Mouse (Mus musculus) cerebellum, adult 11-12 months (tissue): ENCODE results near the gene Olfr342.

Source experiments
- DNase-seq: peaks from one replicate; pipeline ENCODE4 v3.0.0; 2022

Gene Olfr342

GRCm38 (mm10) chr2:36524698-36525097 is at the start of gene Olfr342:
Gene Olfr342, plus strand, starts transcription at chr2:36524998.
- no peak for DNase-seq

GRCm38 (mm10) chr2:36482368-36482767 is 42.4 kb upstream of the Olfr342 start, which contains the start of gene Olfr341:
Gene Olfr341, minus strand, starts transcription at chr2:36482468.
- no peak for DNase-seq

- no peak for DNase-seq
Observed at GRCm38 (mm10) chr2:36565156-36565555, 40.4 kb downstream of the Olfr342 start.

GRCm38 (mm10) chr2:36566362-36566761 is 41.6 kb downstream of the Olfr342 start, which contains the start of gene Olfr344:
Gene Olfr344, plus strand, starts transcription at chr2:36566662.
- no peak for DNase-seq

GRCm38 (mm10) chr2:36567022-36567421 is 42.2 kb downstream of the Olfr342 start:
- no peak for DNase-seq

GRCm38 (mm10) chr2:36567845-36568244 is 43.0 kb downstream of the Olfr342 start:
- DNase-seq: no peak
